Mouse (Mus musculus) heart, adult 2 months (tissue): ENCODE data around the gene Ppp2ca.

Source experiments
- CTCF ChIP-seq: fragments of 200-600 bp; IDR thresholded peaks from 2 replicates; pipeline ENCODE4 v1.8.1; 2022; ENCODE audit warnings: antibody characterized with exemption, mild to moderate bottlenecking, moderate library complexity
- POLR2A ChIP-seq: fragments of 200-500 bp; IDR thresholded peaks from 2 replicates; pipeline ENCODE4 v1.6.1; 2011; ENCODE audit warnings: mild to moderate bottlenecking, low read depth, low read length, control low read depth; ENCODE audit not compliant: insufficient read depth

DNA sequence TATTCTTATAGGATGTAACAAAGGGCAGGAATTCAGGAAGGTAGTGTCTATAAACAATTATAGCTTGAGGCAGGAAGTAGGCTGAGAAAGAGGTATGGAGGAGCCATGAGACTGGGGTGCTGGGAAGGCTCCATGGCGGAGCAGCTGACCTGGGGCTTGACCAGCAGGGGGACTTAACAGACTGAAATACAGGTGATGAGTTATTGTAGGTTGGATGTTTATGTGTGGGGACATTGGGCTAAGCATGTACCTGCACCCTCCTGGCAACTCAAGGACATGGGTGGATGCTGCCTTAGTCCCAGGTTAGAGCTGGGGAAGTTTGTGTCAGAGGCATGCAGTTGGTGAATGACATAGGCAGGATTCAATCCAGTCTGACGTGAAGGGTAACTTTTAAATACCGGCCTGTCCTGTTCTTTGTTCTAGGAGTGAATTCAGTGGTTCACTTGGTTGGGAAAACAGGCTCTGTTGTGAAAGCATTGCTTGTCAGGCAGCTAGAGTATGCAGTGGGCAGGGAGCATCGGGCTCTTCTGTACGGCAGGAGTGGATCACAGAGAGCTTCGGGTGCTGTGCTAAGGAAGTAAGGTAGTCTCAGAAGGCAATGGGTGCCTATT lies 21.6 kb upstream of the Ppp2ca start:
- TF ChIP-seq CTCF (no peak), POLR2A (no peak)
